Mouse (Mus musculus) heart, embryonic 15.5 days (tissue): Measurements from ENCODE around the gene Dirc2. TPM values are rescaled to one million over a fixed set of nuclear protein-coding genes. Genes with fewer than 3 reads are reported as not detected.

Source experiments
- ATAC-seq: fragments of 200-750 bp; cut with Nextera tagmentation; replicated peaks from 2 replicates; pipeline ENCODE4 v1.8.0; 2017; ENCODE audit warnings: low read depth, moderate TSS enrichment; ENCODE audit not compliant: insufficient number of reproducible peaks, insufficient read depth, low FRiP score
- H3K27ac ChIP-seq: fragments of 300-500 bp; sonication (generic); 2 replicates; pipeline ENCODE4 v1.5.1; 2015; ENCODE audit warnings: mild to moderate bottlenecking, inconsistent platforms
- H3K27me3 ChIP-seq: fragments of 300-500 bp; sonication (generic); 2 replicates; pipeline ENCODE4 v1.6.1; 2015; ENCODE audit warnings: inconsistent platforms
- H3K36me3 ChIP-seq: fragments of 300-500 bp; sonication (generic); 2 replicates; pipeline ENCODE4 v1.6.1; 2015; ENCODE audit warnings: mild to moderate bottlenecking, inconsistent platforms
- H3K4me1 ChIP-seq: fragments of 300-500 bp; sonication (generic); replicated peaks from 2 replicates; pipeline ENCODE4 v1.6.1; 2015; ENCODE audit warnings: inconsistent platforms
- H3K4me2 ChIP-seq: fragments of 300-500 bp; sonication (generic); 2 replicates; pipeline ENCODE4 v1.6.1; 2015; ENCODE audit warnings: inconsistent platforms, mild to moderate bottlenecking, moderate library complexity
- H3K4me3 ChIP-seq: fragments of 300-500 bp; sonication (generic); 2 replicates; pipeline ENCODE4 v1.5.1; 2015; ENCODE audit warnings: mild to moderate bottlenecking, inconsistent platforms
- H3K9ac ChIP-seq: fragments of 300-500 bp; sonication (generic); 2 replicates; pipeline ENCODE4 v1.6.1; 2015; ENCODE audit warnings: mild to moderate bottlenecking, inconsistent platforms
- H3K9me3 ChIP-seq: fragments of 300-500 bp; sonication (generic); replicated peaks from 2 replicates; pipeline ENCODE4 v1.6.1; 2016; ENCODE audit warnings: inconsistent platforms
- WGBS: fragments of 180-500 bp; shearing (Covaris S2); methylation state at CpG from one replicate; pipeline ENCODE4 v1.1.7; 2015; ENCODE audit warnings: mixed read lengths; 5-methylcytosine and 5-hydroxymethylcytosine counted together
- polyA plus RNA-seq: library from polyadenylated mRNA; unstranded; fragments of >200 nt; fragmentation: Nextera tagmentation; extraction: Ambion mirVana; gene quantifications from 2 replicates; pipeline ENCODE4 v1.2.1, GENCODE M21; 2015

The Dirc2 gene
- polyA plus RNA-seq, 1 experiment from 2014 or later, result 11.2 TPM

GRCm38 (mm10) chr16:35711004-35711403, 58.2 kb downstream of the Dirc2 start:
- no peak overlapping the region for H3K27ac ChIP-seq
- H3K36me3 ChIP-seq, result no peaks in the 10 kb centered on the region
- 41% methylated on average over 7 of the region's 7 CpGs for WGBS
- H3K4me3 ChIP-seq, result no peak overlapping the region
- H3K4me2 ChIP-seq, result no peak overlapping the region
- no peaks in the 10 kb centered on the region for H3K27me3 ChIP-seq
- no peak overlapping the region for H3K9ac ChIP-seq
- no peak for ATAC-seq
- no peaks in the 10 kb centered on the region for H3K9me3 ChIP-seq
- peaks cover 22% of the 10 kb centered on the region for H3K4me1 ChIP-seq

- Histone ChIP-seq H3K9ac (no peak overlapping the region), H3K4me2 (no peak overlapping the region), H3K9me3 (no peaks in the 10 kb centered on the region), H3K27ac (no peak overlapping the region), H3K36me3 (no peaks in the 10 kb centered on the region), H3K27me3 (no peaks in the 10 kb centered on the region), H3K4me1 (peaks cover 9% of the 10 kb centered on the region), H3K4me3 (no peak overlapping the region)
- no peak for ATAC-seq
- WGBS, result 76% methylated on average over 5 of the region's 5 CpGs
Measured at GRCm38 (mm10) chr16:35707004-35707403, 62.2 kb downstream of the Dirc2 start.

GRCm38 (mm10) chr16:35704796-35705195, 64.4 kb downstream of the Dirc2 start:
- Histone ChIP-seq H3K9ac (no peak overlapping the region), H3K27ac (no peak overlapping the region), H3K9me3 (no peaks in the 10 kb centered on the region), H3K36me3 (no peaks in the 10 kb centered on the region), H3K4me2 (no peak overlapping the region), H3K27me3 (no peaks in the 10 kb centered on the region), H3K4me1 (no peaks in the 10 kb centered on the region), H3K4me3 (no peak overlapping the region)
- no peak for ATAC-seq
- WGBS, result 65% methylated on average over 14 of the region's 14 CpGs

- no peaks in the 10 kb centered on the region for H3K4me1 ChIP-seq
- no peak overlapping the region for H3K4me3 ChIP-seq
- no peak overlapping the region for H3K4me2 ChIP-seq
- H3K27ac ChIP-seq, result no peak overlapping the region
- no peak overlapping the region for H3K9ac ChIP-seq
- no peak for ATAC-seq
- WGBS, result 76% methylated on average over 16 of the region's 16 CpGs
- H3K36me3 ChIP-seq, result no peaks in the 10 kb centered on the region
- no peaks in the 10 kb centered on the region for H3K27me3 ChIP-seq
- H3K9me3 ChIP-seq, result no peaks in the 10 kb centered on the region
Measured at GRCm38 (mm10) chr16:35703763-35704679, 65.1 kb downstream of the Dirc2 start.

GRCm38 (mm10) chr16:35701823-35702222, 67.3 kb downstream of the Dirc2 start:
- Histone ChIP-seq H3K36me3 (0 out of 2 replicates have a peak, but pooled peaks cover 3% of the 10 kb centered on the region), H3K9me3 (no peaks in the 10 kb centered on the region), H3K4me3 (no peak overlapping the region), H3K27ac (no peak overlapping the region), H3K27me3 (no peaks in the 10 kb centered on the region), H3K4me1 (no peaks in the 10 kb centered on the region), H3K9ac (no peak overlapping the region), H3K4me2 (no peak overlapping the region)
- WGBS, result 67% methylated on average over 11 of the region's 11 CpGs
- no peak for ATAC-seq

- Histone ChIP-seq H3K4me3 (no peak overlapping the region), H3K36me3 (0 out of 2 replicates have a peak, but pooled peaks cover 10% of the 10 kb centered on the region), H3K9me3 (no peaks in the 10 kb centered on the region), H3K27me3 (no peaks in the 10 kb centered on the region), H3K4me1 (no peaks in the 10 kb centered on the region), H3K9ac (no peak overlapping the region), H3K4me2 (no peak overlapping the region), H3K27ac (no peak overlapping the region)
- ATAC-seq, result no peak
- 68% methylated on average over 2 of the region's 2 CpGs for WGBS
Measured at GRCm38 (mm10) chr16:35696103-35696502, 73.1 kb downstream of the Dirc2 start.

GRCm38 (mm10) chr16:35694250-35694846, 74.8 kb downstream of the Dirc2 start:
- H3K4me2 ChIP-seq, result no peak overlapping the region
- no peak overlapping the region for H3K27ac ChIP-seq
- H3K27me3 ChIP-seq, result no peaks in the 10 kb centered on the region
- ATAC-seq, result no peak
- 0 out of 2 replicates have a peak, but pooled peaks cover 10% of the 10 kb centered on the region for H3K36me3 ChIP-seq
- no peak overlapping the region for H3K4me3 ChIP-seq
- no peak overlapping the region for H3K9ac ChIP-seq
- no peaks in the 10 kb centered on the region for H3K4me1 ChIP-seq
- H3K9me3 ChIP-seq, result no peaks in the 10 kb centered on the region
- WGBS, result 91% methylated on average over 13 of the region's 13 CpGs

- Histone ChIP-seq H3K4me3 (no peak overlapping the region), H3K4me1 (no peaks in the 10 kb centered on the region), H3K27ac (no peak overlapping the region), H3K27me3 (no peaks in the 10 kb centered on the region), H3K4me2 (no peak overlapping the region), H3K36me3 (0 out of 2 replicates have a peak, but pooled peaks cover 6% of the 10 kb centered on the region), H3K9me3 (no peaks in the 10 kb centered on the region), H3K9ac (no peak overlapping the region)
- 84% methylated on average over 7 of the region's 7 CpGs for WGBS
- ATAC-seq, result no peak
Measured at GRCm38 (mm10) chr16:35691606-35692005, 77.5 kb downstream of the Dirc2 start.

GRCm38 (mm10) chr16:35686491-35686890, 82.7 kb downstream of the Dirc2 start:
- ATAC-seq, result no peak
- no peaks in the 10 kb centered on the region for H3K27me3 ChIP-seq

GRCm38 (mm10) chr16:35685027-35685426, 84.1 kb downstream of the Dirc2 start:
- Histone ChIP-seq H3K9me3 (no peaks in the 10 kb centered on the region), H3K9ac (no peak overlapping the region), H3K36me3 (no peaks in the 10 kb centered on the region), H3K4me2 (no peak overlapping the region), H3K4me3 (no peak overlapping the region), H3K27ac (no peak overlapping the region), H3K27me3 (no peaks in the 10 kb centered on the region), H3K4me1 (peaks cover 13% of the 10 kb centered on the region)
- ATAC-seq, result no peak
- WGBS, result 71% methylated on average over 13 of the region's 13 CpGs

More at GRCm38 (mm10) chr16:35686491-35686890, 82.7 kb downstream of the Dirc2 start:
- Histone ChIP-seq H3K4me2 (no peak overlapping the region), H3K27ac (no peak overlapping the region), H3K4me3 (no peak overlapping the region), H3K36me3 (no peaks in the 10 kb centered on the region), H3K9me3 (no peaks in the 10 kb centered on the region), H3K4me1 (peaks cover 7% of the 10 kb centered on the region), H3K9ac (no peak overlapping the region)
- WGBS, result 73% methylated on average over 7 of the region's 7 CpGs

- WGBS, result 49% methylated on average over 17 of the region's 17 CpGs
- no peaks in the 10 kb centered on the region for H3K27me3 ChIP-seq
- H3K9me3 ChIP-seq, result no peaks in the 10 kb centered on the region
- no peak overlapping the region for H3K4me3 ChIP-seq
- no peaks in the 10 kb centered on the region for H3K36me3 ChIP-seq
- H3K9ac ChIP-seq, result no peak overlapping the region
- H3K27ac ChIP-seq, result peak overlapping the region; percentile 87
- peak; percentile 75 for ATAC-seq
- H3K4me2 ChIP-seq, result 0 out of 2 replicates have a peak overlapping the region, but pooled peaks have one; percentile 10
- H3K4me1 ChIP-seq, result peaks cover 13% of the 10 kb centered on the region
Measured at GRCm38 (mm10) chr16:35681327-35682108, 87.6 kb downstream of the Dirc2 start.
